ENCODE assay signal across 26 mouse cellular contexts in genomic region chr11:81323146-81323545, GRCm38 (mm10).
"Had no signal": no experiment of that assay in that cellular context is flagged by ENCODE, and none has a peak within 500 bp of the region (broad histone marks: within the 10 kb centered on the region; RNA-seq: fewer than 3 reads in every experiment).

No protein-coding gene starts in this region.

- H3K36me3 ChIP-seq: heart, embryonic 10.5 days; heart, embryonic 12.5 days; hindbrain, embryonic 10.5 days; hindbrain, embryonic 12.5 days; intestine, embryonic 15.5 days; limb, embryonic 13.5 days; limb, embryonic 15.5 days; liver, embryonic 12.5 days had no signal

- H3K4me2 ChIP-seq: heart, embryonic 12.5 days; hindbrain, embryonic 12.5 days; hindbrain, embryonic 14.5 days; intestine, embryonic 15.5 days; limb, embryonic 13.5 days; limb, embryonic 15.5 days; liver, embryonic 12.5 days had no signal

- ATAC-seq: hindbrain, embryonic 16.5 days; inflammation-experienced regulatory T-cells, adult 6 months; intestine, embryonic 15.5 days; intestine, postnatal 0 days; liver, embryonic 12.5 days had no signal

- DNase-seq: gastrocnemius, adult 2 months; gastrocnemius, postnatal 10 days; gastrocnemius, postnatal 25 days; heart, adult 18-20 months; heart, postnatal 10 days; heart, postnatal 4 days; kidney, adult 18-20 months; kidney, adult 8-10 months; kidney, postnatal 10 days; kidney, postnatal 25 days; kidney, postnatal 4 days; layer of hippocampus, postnatal 36 days; left cerebral cortex, postnatal 4 days had no signal

- H3K27me3 ChIP-seq: hindbrain, embryonic 12.5 days; intestine, embryonic 15.5 days; limb, embryonic 13.5 days; limb, embryonic 15.5 days; liver, embryonic 12.5 days had no signal

- H3K4me3 ChIP-seq: gastrocnemius, adult 2 months; heart, embryonic 10.5 days; heart, embryonic 12.5 days; hindbrain, embryonic 10.5 days; hindbrain, embryonic 12.5 days; intestine, embryonic 15.5 days; layer of hippocampus, adult 2 months; limb, embryonic 13.5 days; limb, embryonic 15.5 days; liver, embryonic 12.5 days had no signal
